Mouse (Mus musculus): ENCODE measurements around the gene Papss2. TPM values are rescaled to one million over a fixed set of nuclear protein-coding genes. Genes with fewer than 3 reads are reported as not detected.

Papss2 gene
- polyA plus RNA-seq, 1 experiment from 2014 or later = 2.1 TPM

DNA sequence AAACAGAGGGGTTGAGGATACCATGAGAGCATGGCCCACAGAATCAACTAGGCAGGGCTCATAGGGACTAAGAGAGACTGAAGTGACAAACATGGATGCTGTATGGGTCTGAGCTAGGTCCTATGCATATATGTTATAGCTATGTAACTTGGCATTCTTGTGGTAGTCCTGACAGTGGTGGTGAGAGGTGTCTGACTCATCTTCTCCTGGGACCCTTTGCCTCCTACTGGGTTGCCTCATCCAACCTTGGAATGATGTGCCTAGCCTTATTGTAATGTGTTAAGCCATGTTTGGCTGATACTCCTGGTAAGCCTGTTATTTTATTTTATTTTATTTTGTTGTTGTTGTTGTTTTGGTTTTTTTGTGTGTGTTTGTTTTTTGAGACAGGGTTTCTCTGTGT, 120.1 kb downstream of the Papss2 start:
- no peak for DNase-seq (ENCODE audit: low spot score, missing footprints)
- Histone ChIP-seq H3K27ac (ENCODE audit: low read depth, low read length) (no peak overlapping the region), H3K27me3 (ENCODE audit: control insufficient read depth, insufficient read depth, low read length) (no peaks in the 10 kb centered on the region), H3K4me2 (no peak overlapping the region), H3K4me3 (ENCODE audit: low read depth, low read length) (no peak overlapping the region), H3K4me1 (ENCODE audit: control insufficient read depth, insufficient read depth, low read length) (peaks cover 5% of the 10 kb centered on the region; the same call in 1 of the 2 replicates), H3K9me3 (ENCODE audit: control insufficient read depth, low read length) (no peaks in the 10 kb centered on the region), H3K9ac (ENCODE audit: low read length) (no peak overlapping the region), H3K36me3 (ENCODE audit: control insufficient read depth, insufficient read depth, low read length) (no peaks in the 10 kb centered on the region)
- no peak for ATAC-seq (ENCODE audit: low FRiP score)

Other genes starting within 250 kb of the Papss2 start
- 10.1 and 10.4 TPM in 2 replicates for gene Sgms1, start 206.1 kb upstream of the Papss2 start, polyA plus RNA-seq (2014; fragmentation: Nextera tagmentation; extraction: Ambion mirVana)
- 78.5 and 81.3 TPM in 2 replicates for gene Rpl9-ps6, start 129.2 kb upstream of the Papss2 start, polyA plus RNA-seq (2014; fragmentation: Nextera tagmentation; extraction: Ambion mirVana)
- 68.9 and 73.8 TPM in 2 replicates for gene Minpp1, start 110.0 kb upstream of the Papss2 start, polyA plus RNA-seq (2014; fragmentation: Nextera tagmentation; extraction: Ambion mirVana)
- gene Atad1, start 144.0 kb downstream of the Papss2 start, polyA plus RNA-seq (2014; fragmentation: Nextera tagmentation; extraction: Ambion mirVana) = 110 and 114 TPM in 2 replicates
- 9.1 and 9.4 TPM in 2 replicates for gene Pten, start 161.7 kb downstream of the Papss2 start, polyA plus RNA-seq (2014; fragmentation: Nextera tagmentation; extraction: Ambion mirVana)